Mouse (Mus musculus): ENCODE measurements around the gene Zfp799. TPM values are rescaled to one million over a fixed set of nuclear protein-coding genes. Genes with fewer than 3 reads are reported as not detected.

The Zfp799 gene
- polyA plus RNA-seq, 1 experiment from 2014 or later: 2.5 TPM

GRCm38 (mm10) chr17:32785656-32786055 is 44.4 kb downstream of the Zfp799 start:
- WGBS (ENCODE audit: insufficient replicate concordance): 91% methylated on average over 3 of the region's 3 CpGs

GRCm38 (mm10) chr17:32777564-32777963 is 52.5 kb downstream of the Zfp799 start:
- peaks cover 85% of the 10 kb centered on the region for H3K36me3 ChIP-seq
- H3K4me1 ChIP-seq: 0 out of 2 replicates have a peak, but pooled peaks cover 4% of the 10 kb centered on the region
- no peak for ATAC-seq
- no peak overlapping the region for H3K9ac ChIP-seq
- H3K4me3 ChIP-seq: no peak overlapping the region
- H3K27me3 ChIP-seq (replicated peaks): no peaks in the 10 kb centered on the region
- no peak overlapping the region for H3K27ac ChIP-seq
- 95% methylated on average over 3 of the region's 3 CpGs for WGBS (ENCODE audit: insufficient replicate concordance)
- no peaks in the 10 kb centered on the region for H3K9me3 ChIP-seq (replicated peaks)
- no peak overlapping the region for H3K4me2 ChIP-seq

More at GRCm38 (mm10) chr17:32785656-32786055, 44.4 kb downstream of the Zfp799 start:
- ATAC-seq: no peak
- Histone ChIP-seq H3K36me3 (peaks cover 46% of the 10 kb centered on the region), H3K9ac (no peak overlapping the region), H3K4me3 (peak overlapping the region; percentile 1; the same call in 1 of the 2 replicates), H3K27ac (no peak overlapping the region), H3K4me1 (peaks cover 30% of the 10 kb centered on the region), H3K4me2 (peak overlapping the region; percentile 16; the same call in 1 of the 2 replicates), H3K9me3 (replicated peaks) (no peaks in the 10 kb centered on the region), H3K27me3 (replicated peaks) (no peaks in the 10 kb centered on the region)

DNA sequence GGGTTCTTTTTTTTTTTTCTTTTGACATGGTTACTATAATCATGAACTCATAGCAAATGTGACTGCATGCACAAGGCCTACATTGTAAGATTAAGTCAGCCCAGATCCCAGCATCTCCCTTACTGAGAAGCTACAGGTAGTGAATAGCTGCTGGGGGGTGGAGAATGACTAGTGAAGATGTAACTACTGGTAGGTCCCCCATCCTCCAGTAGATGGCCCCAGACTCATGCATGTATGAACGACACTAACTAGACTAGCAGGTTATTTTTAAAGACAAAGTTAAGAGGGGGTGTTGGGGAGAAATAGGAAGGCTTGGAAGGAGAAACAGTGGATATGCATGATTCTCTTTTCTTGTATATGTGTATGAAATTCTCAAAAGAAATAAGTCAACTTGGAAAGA is 58.8 kb downstream of the Zfp799 start:
- H3K27me3 ChIP-seq (replicated peaks): no peaks in the 10 kb centered on the region
- no peak for ATAC-seq
- H3K4me2 ChIP-seq: no peak overlapping the region
- H3K4me3 ChIP-seq: no peak overlapping the region
- no peaks in the 10 kb centered on the region for H3K4me1 ChIP-seq
- H3K36me3 ChIP-seq: peaks cover 97% of the 10 kb centered on the region
- 62% methylated on average over 1 of the region's 1 CpGs for WGBS (ENCODE audit: insufficient replicate concordance)
- no peak overlapping the region for H3K9ac ChIP-seq
- no peaks in the 10 kb centered on the region for H3K9me3 ChIP-seq (replicated peaks)
- H3K27ac ChIP-seq: no peak overlapping the region

- Histone ChIP-seq H3K27me3 (replicated peaks) (no peaks in the 10 kb centered on the region), H3K27ac (no peak overlapping the region)
- 84% methylated on average over 2 of the region's 2 CpGs for WGBS (ENCODE audit: insufficient replicate concordance)
Measured at GRCm38 (mm10) chr17:32766422-32766821, 63.6 kb downstream of the Zfp799 start.

More at GRCm38 (mm10) chr17:32766422-32766821, 63.6 kb downstream of the Zfp799 start:
- Histone ChIP-seq H3K4me2 (no peak overlapping the region), H3K4me3 (no peak overlapping the region), H3K9ac (no peak overlapping the region), H3K4me1 (no peaks in the 10 kb centered on the region), H3K9me3 (replicated peaks) (0 out of 2 replicates have a peak, but pooled peaks cover 8% of the 10 kb centered on the region), H3K36me3 (peaks cover 76% of the 10 kb centered on the region)
- no peak for ATAC-seq

Other genes with a start within 250 kb of the Zfp799 start
- not detected in 2 replicates for gene Cyp4f37, start 209.0 kb downstream of the Zfp799 start, polyA plus RNA-seq (2016; fragmentation: Nextera tagmentation; extraction: Ambion mirVana)
- gene Cyp4f40, start 171.4 kb downstream of the Zfp799 start, polyA plus RNA-seq (2016; fragmentation: Nextera tagmentation; extraction: Ambion mirVana): not detected in 2 replicates
- 2.3 and 2.7 TPM in 2 replicates for gene Cyp4f15, start 144.6 kb downstream of the Zfp799 start, polyA plus RNA-seq (2016; fragmentation: Nextera tagmentation; extraction: Ambion mirVana)
- 15.4 and 16.4 TPM in 2 replicates for gene Zfp871, start 42.0 kb downstream of the Zfp799 start, polyA plus RNA-seq (2016; fragmentation: Nextera tagmentation; extraction: Ambion mirVana)
- 0.18 and 0.31 TPM in 2 replicates for gene Zfp811, start 20.3 kb downstream of the Zfp799 start, polyA plus RNA-seq (2016; fragmentation: Nextera tagmentation; extraction: Ambion mirVana)
- 1.8 and 2.8 TPM in 2 replicates for gene Zfp870, start 61.4 kb upstream of the Zfp799 start, polyA plus RNA-seq (2016; fragmentation: Nextera tagmentation; extraction: Ambion mirVana)
- gene Cyp4f14, start 87.1 kb upstream of the Zfp799 start, polyA plus RNA-seq (2016; fragmentation: Nextera tagmentation; extraction: Ambion mirVana): not detected in 2 replicates
- gene Cyp4f13, start 117.1 kb upstream of the Zfp799 start, polyA plus RNA-seq (2016; fragmentation: Nextera tagmentation; extraction: Ambion mirVana): 5.2 and 5.4 TPM in 2 replicates
- gene Zfp472, start 135.6 kb upstream of the Zfp799 start, polyA plus RNA-seq (2016; fragmentation: Nextera tagmentation; extraction: Ambion mirVana): 7.0 and 7.7 TPM in 2 replicates
- 4.3 and 4.4 TPM in 2 replicates for gene Zfp952, start 162.9 kb upstream of the Zfp799 start, polyA plus RNA-seq (2016; fragmentation: Nextera tagmentation; extraction: Ambion mirVana)
- gene Zfp763, start 203.1 kb upstream of the Zfp799 start, polyA plus RNA-seq (2016; fragmentation: Nextera tagmentation; extraction: Ambion mirVana): 3.3 and 3.5 TPM in 2 replicates
- not detected in 2 replicates for gene 4921501E09Rik, start 237.8 kb upstream of the Zfp799 start, polyA plus RNA-seq (2016; fragmentation: Nextera tagmentation; extraction: Ambion mirVana)

Data from liver, embryonic 12.5 days (tissue).